Mouse (Mus musculus) myocyte (in vitro differentiated cells): ENCODE results near the gene Polr1d.

ENCODE experiments used
- E2F4 ChIP-seq: IDR thresholded peaks from one replicate; pipeline ENCODE4 v1.6.1; 2011; ENCODE audit warnings: mild to moderate bottlenecking, control low read depth, moderate library complexity; ENCODE audit not compliant: insufficient read depth
- MAX ChIP-seq: IDR thresholded peaks from one replicate; pipeline ENCODE4 v1.6.1; 2011; ENCODE audit warnings: low read depth, mild to moderate bottlenecking, control low read depth
- MYOD1 ChIP-seq, 3 experiments: IDR thresholded peaks; one replicate each; pipeline ENCODE4 v1.6.1; 2011; ENCODE audit warnings: control low read depth in 2 of 3, low read depth in 2 of 3, mild to moderate bottlenecking in 2 of 3, moderate library complexity in 1 of 3; ENCODE audit not compliant: insufficient read length in 2 of 3, control insufficient read depth in 1 of 3
- MYOG ChIP-seq, 3 experiments: IDR thresholded peaks; one replicate each; pipeline ENCODE4 v1.6.1; 2011; ENCODE audit warnings: control low read depth in 2 of 3, low read depth in 2 of 3, mild to moderate bottlenecking in 2 of 3; ENCODE audit not compliant: insufficient read length in 2 of 3, control insufficient read depth in 1 of 3, insufficient read depth in 1 of 3
- POLR2A ChIP-seq: IDR thresholded peaks from one replicate; pipeline ENCODE4 v1.6.1; 2011; ENCODE audit warnings: low read depth, mild to moderate bottlenecking, control low read depth, moderate library complexity; ENCODE audit not compliant: insufficient read length
- POLR2AphosphoS2 ChIP-seq: IDR thresholded peaks from one replicate; pipeline ENCODE4 v1.6.1; 2011; ENCODE audit warnings: low read depth, control low read depth; ENCODE audit not compliant: insufficient read length
- SRF ChIP-seq: IDR thresholded peaks from one replicate; pipeline ENCODE4 v1.6.1; 2011; ENCODE audit warnings: low read depth; ENCODE audit not compliant: control insufficient read depth, insufficient read length
- TCF12 ChIP-seq: IDR thresholded peaks from one replicate; pipeline ENCODE4 v1.6.1; 2011; ENCODE audit warnings: mild to moderate bottlenecking, control low read depth; ENCODE audit not compliant: poor library complexity, insufficient read depth, severe bottlenecking
- USF1 ChIP-seq: IDR thresholded peaks from one replicate; pipeline ENCODE4 v1.6.1; 2011; ENCODE audit warnings: low read depth, mild to moderate bottlenecking, control low read depth, moderate library complexity

- TF ChIP-seq MAX (no peak), MYOD1 (IDR thresholded peaks at IDR 0.05; ENCODE audit: control insufficient read depth in 1 of 3, insufficient read length in 2 of 3, low read depth in 2 of 3) (no peak), POLR2A (no peak), MYOG (IDR thresholded peaks at IDR 0.05; ENCODE audit: control insufficient read depth in 1 of 3, insufficient read depth in 1 of 3, insufficient read length in 2 of 3, low read depth in 2 of 3) (no peak), TCF12 (no peak), E2F4 (no peak), USF1 (no peak), SRF (no peak), POLR2AphosphoS2 (no peak)
Observed at GRCm38 (mm10) chr5:147054747-147055270, 22.0 kb upstream of the Polr1d start.
